Mouse (Mus musculus) embryonic fibroblast, embryonic 13.5 days (primary cell): Measurements from ENCODE around the gene Sbk1. TPM values are rescaled to one million over a fixed set of nuclear protein-coding genes. Genes with fewer than 3 reads are reported as not detected.

ENCODE experiments used
- H3K27ac ChIP-seq: 2 replicates; pipeline ENCODE4 v1.5.1; 2012; ENCODE audit warnings: low read length, control low read depth, inconsistent platforms; ENCODE audit not compliant: insufficient read depth
- H3K4me1 ChIP-seq: 2 replicates; pipeline ENCODE4 v1.6.1; 2011; ENCODE audit warnings: low read length; ENCODE audit not compliant: control insufficient read depth, insufficient read depth
- H3K4me3 ChIP-seq: 2 replicates; pipeline ENCODE4 v1.5.1; 2011; ENCODE audit warnings: mild to moderate bottlenecking, control low read depth, low read length; ENCODE audit not compliant: insufficient read depth
- CTCF ChIP-seq: IDR thresholded peaks from 2 replicates; pipeline ENCODE4 v1.5.1; 2011; ENCODE audit warnings: mild to moderate bottlenecking, control low read depth, low read length, moderate library complexity, borderline replicate concordance; ENCODE audit not compliant: insufficient read depth
- POLR2A ChIP-seq: IDR thresholded peaks from 2 replicates; pipeline ENCODE4 v1.6.1; 2011; ENCODE audit warnings: low read depth, mild to moderate bottlenecking, control low read depth, low read length, moderate library complexity
- polyA plus RNA-seq: library from polyadenylated mRNA; stranded (reverse); fragments of >200 nt; gene quantifications from 2 replicates; pipeline ENCODE4 v1.2.4, GENCODE M21; 2011; ENCODE audit warnings: low read depth; ENCODE audit not compliant: missing spikeins, insufficient read length

The Sbk1 gene
- polyA plus RNA-seq, 1 experiment = 5.8 TPM

GRCm38 (mm10) chr7:126244168-126244750 lies 28.2 kb upstream of the Sbk1 start:
- Histone ChIP-seq H3K4me1 (no peaks in the 10 kb centered on the region), H3K4me3 (no peak overlapping the region), H3K27ac (no peak overlapping the region)
- no peak for TF ChIP-seq POLR2A
- no peak for TF ChIP-seq CTCF

- no peak overlapping the region for H3K27ac ChIP-seq
- H3K4me1 ChIP-seq = no peaks in the 10 kb centered on the region
- TF ChIP-seq CTCF (no peak), POLR2A (no peak)
- no peak overlapping the region for H3K4me3 ChIP-seq
Measured at GRCm38 (mm10) chr7:126248088-126248487, 24.3 kb upstream of the Sbk1 start.

DNA sequence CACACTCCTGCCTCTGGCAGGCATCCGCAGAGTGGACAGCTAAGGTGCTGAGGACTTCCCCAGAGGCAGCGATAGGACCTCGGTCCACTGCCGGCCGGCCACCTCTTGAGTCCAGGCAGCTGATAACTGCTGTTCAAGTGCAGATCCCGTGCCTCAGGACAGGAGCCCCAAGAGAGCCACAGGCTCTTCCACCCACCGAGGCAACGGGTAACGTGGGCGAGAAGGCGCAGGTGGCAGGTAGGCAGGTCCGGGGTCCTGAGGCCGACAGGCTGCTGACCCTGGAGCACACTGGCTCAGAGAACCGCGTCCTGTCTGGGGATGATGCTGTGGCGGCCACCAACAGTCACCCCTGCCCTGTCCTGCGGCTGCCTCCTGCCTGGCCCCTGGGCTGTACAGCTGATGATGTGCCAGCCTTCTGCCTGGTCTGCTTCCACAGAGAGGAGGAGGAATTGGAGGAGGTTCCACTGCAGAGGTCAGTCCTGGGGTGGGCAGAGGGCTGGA lies 23.7 kb upstream of the Sbk1 start:
- Histone ChIP-seq H3K4me3 (no peak overlapping the region), H3K4me1 (no peaks in the 10 kb centered on the region), H3K27ac (no peak overlapping the region)
- TF ChIP-seq POLR2A = no peak
- TF ChIP-seq CTCF = no peak

DNA sequence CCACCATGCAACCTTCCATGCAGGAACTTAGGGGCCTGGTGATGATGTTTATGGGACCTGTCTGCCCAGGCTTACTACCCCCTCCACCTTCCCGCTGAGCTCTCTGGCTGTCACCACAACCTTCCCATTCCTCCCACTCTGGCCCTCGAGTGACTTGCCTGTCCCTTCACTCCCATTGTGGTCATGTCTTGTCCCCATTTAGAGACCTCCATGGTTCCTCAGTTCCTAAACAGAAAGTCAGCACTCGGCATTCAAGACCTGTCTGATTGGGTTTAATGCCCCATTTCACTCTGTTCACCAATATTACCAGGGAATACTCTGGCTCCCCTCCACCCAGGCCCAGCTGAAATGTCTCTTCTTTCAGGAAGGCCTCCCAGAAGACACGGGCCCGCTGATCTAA lies 23.3 kb upstream of the Sbk1 start:
- no peak overlapping the region for H3K4me3 ChIP-seq
- TF ChIP-seq CTCF = no peak
- TF ChIP-seq POLR2A = no peak
- no peak overlapping the region for H3K27ac ChIP-seq
- no peaks in the 10 kb centered on the region for H3K4me1 ChIP-seq

GRCm38 (mm10) chr7:126249986-126250385 lies 22.4 kb upstream of the Sbk1 start:
- no peaks in the 10 kb centered on the region for H3K4me1 ChIP-seq
- H3K4me3 ChIP-seq = no peak overlapping the region
- TF ChIP-seq CTCF (no peak), POLR2A (no peak)
- no peak overlapping the region for H3K27ac ChIP-seq

DNA sequence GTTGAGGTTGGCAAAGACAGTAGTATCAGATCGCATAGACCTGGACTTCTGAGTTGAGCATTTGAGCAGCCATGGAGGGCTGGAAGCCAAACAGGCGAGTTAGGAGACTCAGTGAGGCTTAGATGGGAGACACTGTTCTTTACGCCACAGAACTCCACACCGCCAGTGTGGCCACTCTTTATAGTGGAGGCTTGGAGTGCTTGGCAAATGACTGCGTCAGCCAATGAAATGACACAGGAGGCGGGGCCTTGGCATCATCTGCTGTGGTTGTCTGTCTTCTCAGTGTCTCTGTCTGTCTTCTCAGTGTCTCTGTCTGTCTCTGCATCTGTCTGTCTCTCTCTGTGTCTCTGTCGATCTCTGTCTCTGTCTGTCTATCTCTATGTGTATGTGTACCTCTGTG lies 21.9 kb upstream of the Sbk1 start:
- Histone ChIP-seq H3K27ac (no peak overlapping the region), H3K4me1 (no peaks in the 10 kb centered on the region), H3K4me3 (no peak overlapping the region)
- no peak for TF ChIP-seq POLR2A

DNA sequence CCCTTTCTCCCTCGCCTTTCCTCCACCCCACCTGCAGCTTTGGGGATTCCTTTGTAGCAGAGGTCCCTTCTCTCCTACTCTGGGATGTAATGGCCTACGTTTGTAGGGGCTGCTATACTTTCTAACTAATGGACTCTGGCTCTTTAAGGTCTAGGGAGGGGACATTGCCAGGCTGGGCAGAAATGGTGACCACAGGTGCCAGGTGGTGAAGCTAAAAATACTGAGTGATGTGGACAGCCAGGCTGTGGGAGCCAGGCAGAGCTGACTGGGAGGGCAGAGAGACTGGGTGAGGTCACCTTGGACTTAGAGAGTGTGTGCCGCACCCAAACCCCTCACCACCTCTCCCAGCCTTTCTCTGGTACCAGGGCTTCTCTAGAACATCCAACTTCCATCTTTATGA lies 20.7 kb upstream of the Sbk1 start:
- TF ChIP-seq CTCF = no peak
- TF ChIP-seq POLR2A = no peak
- H3K4me1 ChIP-seq = no peaks in the 10 kb centered on the region
- H3K4me3 ChIP-seq = no peak overlapping the region
- no peak overlapping the region for H3K27ac ChIP-seq

DNA sequence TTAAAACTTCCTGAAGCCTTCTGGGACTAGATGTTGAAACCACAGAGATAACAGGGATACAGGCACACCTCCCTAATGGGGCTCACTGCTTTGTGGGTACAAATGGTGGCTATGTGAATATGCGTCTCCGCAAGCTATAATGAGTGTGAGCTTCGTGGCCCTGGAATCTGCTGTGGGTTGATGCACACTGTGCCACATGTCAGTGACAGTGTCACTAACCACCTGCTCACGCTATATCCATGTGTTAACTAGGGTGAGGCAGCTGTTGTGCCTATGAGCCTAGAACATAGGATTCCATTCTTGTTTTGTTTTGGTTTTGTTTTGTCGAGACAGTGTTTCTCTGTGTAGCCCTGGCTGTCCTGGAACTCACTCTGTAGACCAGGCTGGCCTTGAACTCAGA lies 20.2 kb upstream of the Sbk1 start:
- no peaks in the 10 kb centered on the region for H3K4me1 ChIP-seq
- TF ChIP-seq CTCF = no peak
- TF ChIP-seq POLR2A = no peak
- no peak overlapping the region for H3K27ac ChIP-seq
- no peak overlapping the region for H3K4me3 ChIP-seq

DNA sequence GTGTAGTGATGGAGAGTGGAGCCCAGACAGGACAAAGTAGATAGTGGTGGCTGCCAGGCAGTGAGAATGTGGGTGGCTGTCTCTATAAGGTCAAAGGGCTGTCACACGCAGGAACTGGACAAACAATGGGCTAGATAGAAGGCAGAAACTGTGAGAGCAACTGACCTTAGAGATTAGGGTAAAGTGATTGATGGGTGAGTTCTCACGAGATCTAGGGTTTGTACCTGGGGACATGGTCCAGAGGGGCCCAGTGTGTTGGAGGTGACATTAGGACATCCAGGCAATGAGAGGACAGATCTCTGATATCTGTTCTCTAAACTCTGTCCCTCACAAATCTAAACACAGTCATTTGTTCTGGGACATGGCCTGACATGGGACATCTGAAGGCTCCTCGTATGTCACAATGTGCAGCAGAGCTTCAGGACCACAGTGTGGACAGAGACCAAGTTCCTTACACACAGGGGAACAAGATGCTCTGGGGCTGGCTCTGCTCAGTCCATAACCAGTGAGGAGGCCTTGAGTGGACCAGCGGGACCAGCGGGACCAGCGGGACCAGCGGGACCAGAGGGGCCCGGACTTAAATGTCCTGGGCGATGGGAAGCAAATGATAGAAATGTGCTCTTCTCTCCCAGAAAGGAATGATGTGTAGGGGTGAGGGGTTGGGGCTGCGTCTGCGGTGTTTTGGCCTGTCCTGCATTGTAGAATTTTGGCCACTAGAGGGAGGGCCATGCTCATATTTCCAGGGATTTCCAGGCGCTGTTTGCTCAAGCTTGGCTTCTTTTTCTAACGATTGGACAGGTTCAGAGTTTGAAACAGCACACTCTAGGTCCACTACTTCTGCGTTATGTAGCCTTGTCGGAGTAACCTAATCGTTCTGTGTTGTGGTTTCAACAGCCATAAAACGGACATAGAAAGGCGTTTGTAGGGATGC lies 11.9 kb upstream of the Sbk1 start:
- H3K4me1 ChIP-seq = no peaks in the 10 kb centered on the region
- no peak overlapping the region for H3K27ac ChIP-seq
- H3K4me3 ChIP-seq = no peak overlapping the region
- peak; percentile 70 for TF ChIP-seq CTCF
- TF ChIP-seq POLR2A = no peak

DNA sequence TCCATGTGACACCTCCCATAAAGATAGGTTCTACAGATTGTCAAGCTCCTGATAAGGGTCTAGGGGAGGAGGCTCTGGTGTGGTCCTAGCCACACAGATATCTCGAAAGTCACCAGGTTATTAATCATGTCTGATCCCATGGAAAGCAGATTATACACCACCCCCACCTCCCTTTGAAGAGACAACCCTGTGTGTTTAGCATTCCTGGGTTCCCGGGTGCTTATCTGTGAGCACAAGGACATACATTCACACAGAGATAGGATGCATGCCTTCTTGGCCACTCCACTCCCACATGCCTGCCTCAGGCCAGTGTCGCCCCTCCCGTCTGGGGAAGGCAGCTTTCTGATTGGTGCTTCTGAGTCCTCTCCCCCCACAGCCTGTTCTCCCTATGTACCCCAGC lies 10.6 kb upstream of the Sbk1 start:
- Histone ChIP-seq H3K27ac (no peak overlapping the region), H3K4me1 (no peaks in the 10 kb centered on the region), H3K4me3 (no peak overlapping the region)
- no peak for TF ChIP-seq POLR2A
- no peak for TF ChIP-seq CTCF
